Mouse (Mus musculus) MEL (cell line): ENCODE measurements around the gene Rnf223. TPM values are rescaled to one million over a fixed set of nuclear protein-coding genes. Genes with fewer than 3 reads are reported as not detected.

ENCODE experiments used
- DNase-seq: peaks from one replicate; pipeline ENCODE4 v3.0.0; 2011; ENCODE audit warnings: low read depth, low spot score
- H3K27ac ChIP-seq: 2 replicates; pipeline ENCODE4 v1.5.1; 2012; ENCODE audit warnings: low read depth, mild to moderate bottlenecking, control low read depth, low read length, moderate library complexity; ENCODE audit not compliant: control insufficient read depth
- H3K27me3 ChIP-seq, 2 experiments: fragments of 150-350 bp in 1 of 2; sonication (generic) in 1 of 2; 2 replicates each; pipeline ENCODE4 v1.6.1; 2012; ENCODE audit warnings: low read length in 2 of 2, mild to moderate bottlenecking in 2 of 2, improper control_type of control experiment in 1 of 2, moderate library complexity in 1 of 2; ENCODE audit not compliant: insufficient read depth in 2 of 2, control insufficient read depth in 1 of 2
- H3K36me3 ChIP-seq, 2 experiments: 2 replicates each; pipeline ENCODE4 v1.6.1; 2012 to 2014; ENCODE audit warnings: low read length in 2 of 2, improper control_type of control experiment in 1 of 2, inconsistent platforms in 1 of 2, mild to moderate bottlenecking in 1 of 2; ENCODE audit not compliant: insufficient read depth in 2 of 2, control insufficient read depth in 1 of 2
- H3K4me1 ChIP-seq, 2 experiments: fragments of 150-350 bp in 1 of 2; sonication (generic) in 1 of 2; 2 replicates each; pipeline ENCODE4 v1.6.1; 2012; ENCODE audit warnings: low read length in 2 of 2, improper control_type of control experiment in 1 of 2, mild to moderate bottlenecking in 1 of 2; ENCODE audit not compliant: insufficient read depth in 2 of 2, control insufficient read depth in 1 of 2
- H3K4me3 ChIP-seq, 2 experiments: fragments of 150-350 bp in 1 of 2; sonication (generic) in 1 of 2; 2 replicates each; pipeline ENCODE4 v1.5.1; 2012; ENCODE audit warnings: low read depth in 2 of 2, low read length in 2 of 2, mild to moderate bottlenecking in 2 of 2, moderate library complexity in 2 of 2, control low read depth in 1 of 2, improper control_type of control experiment in 1 of 2; ENCODE audit not compliant: control insufficient read depth in 1 of 2, insufficient read depth in 1 of 2
- H3K79me2 ChIP-seq: 2 replicates; pipeline ENCODE4 v1.6.1; 2012; ENCODE audit warnings: mild to moderate bottlenecking, low read length, moderate library complexity; ENCODE audit not compliant: control insufficient read depth, poor library complexity, insufficient read depth
- H3K9ac ChIP-seq: 2 replicates; pipeline ENCODE4 v1.6.1; 2012; ENCODE audit warnings: low read depth, mild to moderate bottlenecking, control low read depth, low read length, moderate library complexity; ENCODE audit not compliant: control insufficient read depth, poor library complexity, severe bottlenecking
- H3K9me3 ChIP-seq: fragments of 150-350 bp; sonication (generic); replicated peaks from 2 replicates; pipeline ENCODE4 v1.6.1; 2012; ENCODE audit warnings: mild to moderate bottlenecking, low read length, improper control_type of control experiment, moderate library complexity; ENCODE audit not compliant: insufficient read depth
- CHD1 ChIP-seq: IDR thresholded peaks from 2 replicates; pipeline ENCODE4 v1.6.1; 2012; ENCODE audit warnings: low read depth, mild to moderate bottlenecking, inconsistent platforms, low read length, improper control_type of control experiment
- CHD2 ChIP-seq: IDR thresholded peaks from 2 replicates; pipeline ENCODE4 v1.6.1; 2011; ENCODE audit warnings: low read length, improper control_type of control experiment
- CTCF ChIP-seq, 3 experiments: IDR thresholded peaks in 2 of 3; conservative IDR thresholded peaks in 1 of 3; 2 replicates each; pipeline ENCODE4 v1.5.1; 2011 to 2012; ENCODE audit warnings: low read length in 3 of 3, low read depth in 2 of 3, mild to moderate bottlenecking in 2 of 3, improper control_type of control experiment in 1 of 3, inconsistent platforms in 1 of 3, mixed read lengths in 1 of 3, moderate library complexity in 1 of 3; ENCODE audit not compliant: control insufficient read depth in 1 of 3, insufficient read depth in 1 of 3, poor library complexity in 1 of 3, severe bottlenecking in 1 of 3
- E2F4 ChIP-seq: IDR thresholded peaks from 2 replicates; pipeline ENCODE4 v1.6.1; 2011; ENCODE audit warnings: low read depth, low read length, improper control_type of control experiment, borderline replicate concordance
- ETS1 ChIP-seq: IDR thresholded peaks from 2 replicates; pipeline ENCODE4 v1.6.1; 2012; ENCODE audit warnings: low read depth, mild to moderate bottlenecking, inconsistent platforms, low read length, improper control_type of control experiment, moderate library complexity
- GABPA ChIP-seq: IDR thresholded peaks from 2 replicates; pipeline ENCODE4 v1.6.1; 2012; ENCODE audit warnings: low read depth, mild to moderate bottlenecking, inconsistent platforms, low read length, improper control_type of control experiment, moderate library complexity
- GATA1 ChIP-seq: IDR thresholded peaks from 2 replicates; pipeline ENCODE4 v1.6.1; 2011; ENCODE audit warnings: low read depth, low read length, improper control_type of control experiment
- HCFC1 ChIP-seq: IDR thresholded peaks from 2 replicates; pipeline ENCODE4 v1.6.1; 2012; ENCODE audit warnings: low read depth, mild to moderate bottlenecking, inconsistent platforms, low read length, improper control_type of control experiment, moderate library complexity
- KAT2A ChIP-seq: conservative IDR thresholded peaks from 2 replicates; pipeline ENCODE4 v1.6.1; 2012; ENCODE audit warnings: low read depth, low read length, improper control_type of control experiment, inconsistent platforms
- MAFK ChIP-seq: IDR thresholded peaks from 2 replicates; pipeline ENCODE4 v1.6.1; 2011; ENCODE audit warnings: low read depth, mild to moderate bottlenecking, low read length, improper control_type of control experiment, borderline replicate concordance
- MAZ ChIP-seq: IDR thresholded peaks from 2 replicates; pipeline ENCODE4 v1.6.1; 2012; ENCODE audit warnings: low read depth, mild to moderate bottlenecking, inconsistent platforms, low read length, improper control_type of control experiment
- MEF2A ChIP-seq: IDR thresholded peaks from 2 replicates; pipeline ENCODE4 v1.6.1; 2014; ENCODE audit warnings: low read depth, mild to moderate bottlenecking, inconsistent platforms, low read length, improper control_type of control experiment; ENCODE audit not compliant: poor library complexity, insufficient replicate concordance, severe bottlenecking; ENCODE audit errors: extremely low read depth
- MXI1 ChIP-seq: IDR thresholded peaks from 2 replicates; pipeline ENCODE4 v1.6.1; 2011; ENCODE audit warnings: mild to moderate bottlenecking, low read depth, low read length, improper control_type of control experiment
- MYB ChIP-seq: IDR thresholded peaks from 2 replicates; pipeline ENCODE4 v1.6.1; 2011; ENCODE audit warnings: mild to moderate bottlenecking, low read depth, low read length, improper control_type of control experiment
- MYC ChIP-seq: IDR thresholded peaks from 2 replicates; pipeline ENCODE4 v1.6.1; 2011; ENCODE audit warnings: low read depth, mild to moderate bottlenecking, low read length, improper control_type of control experiment, moderate library complexity
- POLR2A ChIP-seq, 2 experiments: IDR thresholded peaks; 2 replicates each; pipeline ENCODE4 v1.6.1; 2011 to 2012; ENCODE audit warnings: low read length in 2 of 2, mild to moderate bottlenecking in 2 of 2, control low read depth in 1 of 2, improper control_type of control experiment in 1 of 2, low read depth in 1 of 2, moderate library complexity in 1 of 2; ENCODE audit not compliant: control insufficient read depth in 1 of 2, insufficient read depth in 1 of 2, poor library complexity in 1 of 2
- RAD21 ChIP-seq: IDR thresholded peaks from 2 replicates; pipeline ENCODE4 v1.6.1; 2011; ENCODE audit warnings: mild to moderate bottlenecking, low read depth, low read length, improper control_type of control experiment
- SIN3A ChIP-seq: IDR thresholded peaks from 2 replicates; pipeline ENCODE4 v1.6.1; 2012; ENCODE audit warnings: low read length, improper control_type of control experiment, inconsistent platforms
- TAL1 ChIP-seq: IDR thresholded peaks from 2 replicates; pipeline ENCODE4 v1.6.1; 2012; ENCODE audit warnings: mild to moderate bottlenecking, inconsistent platforms, low read length, moderate library complexity, mixed read lengths
- UBTF ChIP-seq: IDR thresholded peaks from 2 replicates; pipeline ENCODE4 v1.6.1; 2012; ENCODE audit warnings: low read depth, mild to moderate bottlenecking, inconsistent platforms, low read length, improper control_type of control experiment, moderate library complexity, borderline replicate concordance; ENCODE audit not compliant: insufficient read depth
- ZC3H11A ChIP-seq: IDR thresholded peaks from 2 replicates; pipeline ENCODE4 v1.6.1; 2012; ENCODE audit warnings: low read depth, mild to moderate bottlenecking, inconsistent platforms, low read length, improper control_type of control experiment
- ZNF384 ChIP-seq: IDR thresholded peaks from 2 replicates; pipeline ENCODE4 v1.6.1; 2012; ENCODE audit warnings: low read depth, mild to moderate bottlenecking, inconsistent platforms, low read length, improper control_type of control experiment
- polyA plus RNA-seq, 2 experiments: library from polyadenylated mRNA; stranded (reverse) in 1 of 2; unstranded in 1 of 2; fragments of >175 nt in 1 of 2; fragments of >200 nt in 1 of 2; gene quantifications; 2 replicates each; pipeline versions ENCODE4 v1.2.1 to v1.2.4; 2012; ENCODE audit warnings: low replicate concordance in 2 of 2, low read depth in 1 of 2; ENCODE audit not compliant: insufficient read length in 2 of 2, insufficient read depth in 1 of 2, missing spikeins in 1 of 2
- total RNA-seq: library from RNA; depleted of rRNA; stranded (reverse); fragments of 300-350 nt; gene quantifications from 2 replicates; pipeline ENCODE4 v1.2.3, GENCODE M21; 2012

The Rnf223 gene
- total and polyA plus RNA-seq, 3 experiments: 0.65 to 2.5 TPM; not detected in 1

DNA sequence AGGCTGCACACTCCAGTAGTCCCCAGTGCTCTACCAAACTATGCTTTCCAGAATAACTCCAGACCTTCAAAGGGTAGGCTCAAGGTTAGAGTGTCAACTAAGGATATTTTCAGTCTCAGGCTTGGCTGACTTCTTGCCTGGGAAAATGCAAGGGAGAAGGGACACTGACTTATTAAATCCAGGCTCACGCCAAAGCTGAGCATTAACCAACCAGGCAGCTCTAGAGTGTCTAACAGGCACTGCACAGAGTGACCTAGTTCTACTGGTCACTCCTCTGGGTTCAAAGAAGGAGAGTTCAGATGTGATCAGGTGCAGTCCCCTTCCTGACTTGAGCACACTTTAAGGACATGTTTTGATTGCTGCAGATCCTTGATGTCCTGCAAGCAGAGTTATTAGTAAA, 37.5 kb upstream of the Rnf223 start:
- no peak overlapping the region for H3K4me3 ChIP-seq
- H3K9me3 ChIP-seq: no peaks in the 10 kb centered on the region
- no peak for TF ChIP-seq CTCF (IDR thresholded peaks at IDR 0.05 in 2 of 3, conservative IDR thresholded peaks at IDR 0.05 in 1 of 3; ENCODE audit: control insufficient read depth in 1 of 3, insufficient read depth in 1 of 3, low read depth in 2 of 3, low read length in 3 of 3, poor library complexity in 1 of 3, severe bottlenecking in 1 of 3)
- TF ChIP-seq TAL1: no peak
- TF ChIP-seq MEF2A: no peak
- no peak for TF ChIP-seq SIN3A
- TF ChIP-seq ETS1: no peak
- TF ChIP-seq E2F4: no peak
- TF ChIP-seq CHD1: no peak
- TF ChIP-seq, all 39 proteins: peak for 0
- Histone ChIP-seq H3K79me2 (no peaks in the 10 kb centered on the region), H3K36me3 (peaks cover 0 to under 1% of the 10 kb centered on the region in 2 experiments; a peak in 1 of 4 replicates), H3K27me3 (peaks cover 0 to 1% of the 10 kb centered on the region in 2 experiments; a peak in 1 of 4 replicates), H3K4me1 (peaks cover 0 to under 1% of the 10 kb centered on the region in 2 experiments; a peak in 1 of 4 replicates), H3K9ac (no peak overlapping the region), H3K27ac (no peak overlapping the region)
- DNase-seq: no peak

DNA sequence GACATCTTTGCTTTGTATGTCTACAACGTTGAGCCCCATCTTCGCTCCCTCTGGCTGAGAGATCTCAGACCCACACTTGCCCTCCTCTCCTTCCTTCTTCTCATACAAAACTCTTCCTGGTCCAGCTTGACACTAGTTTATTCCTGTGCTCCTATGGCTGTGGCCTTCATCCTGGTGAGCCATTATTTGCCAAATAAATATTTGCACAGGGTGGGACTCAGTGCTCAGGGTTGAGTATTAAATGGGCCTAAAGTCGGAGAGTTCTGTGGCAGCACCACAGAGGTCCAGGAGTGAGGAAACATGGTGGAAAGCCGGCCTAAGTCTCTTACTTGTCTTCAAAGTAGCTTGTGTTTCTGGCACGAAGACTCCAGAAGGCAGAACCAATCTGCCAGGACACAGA, 36.6 kb upstream of the Rnf223 start:
- Histone ChIP-seq H3K4me3 (no peak overlapping the region), H3K27me3 (peaks cover 0 to 3% of the 10 kb centered on the region in 2 experiments; a peak in 2 of 4 replicates), H3K4me1 (no peaks in the 10 kb centered on the region), H3K9me3 (no peaks in the 10 kb centered on the region), H3K9ac (no peak overlapping the region), H3K79me2 (no peaks in the 10 kb centered on the region), H3K36me3 (no peaks in the 10 kb centered on the region), H3K27ac (no peak overlapping the region)
- no peak for TF ChIP-seq SIN3A
- TF ChIP-seq UBTF: no peak
- TF ChIP-seq GABPA: no peak
- TF ChIP-seq MXI1: no peak
- no peak for TF ChIP-seq MYC
- no peak for TF ChIP-seq MAFK
- no peak for TF ChIP-seq MYB
- no peak for TF ChIP-seq GATA1
- TF ChIP-seq HCFC1: no peak
- no peak for TF ChIP-seq ZNF384
- no peak for TF ChIP-seq KAT2A
- TF ChIP-seq CTCF (IDR thresholded peaks at IDR 0.05 in 2 of 3, conservative IDR thresholded peaks at IDR 0.05 in 1 of 3; ENCODE audit: control insufficient read depth in 1 of 3, insufficient read depth in 1 of 3, low read depth in 2 of 3, low read length in 3 of 3, poor library complexity in 1 of 3, severe bottlenecking in 1 of 3): no peak
- no peak for TF ChIP-seq RAD21
- TF ChIP-seq MAZ: no peak
- no peak for TF ChIP-seq TAL1
- no peak for TF ChIP-seq POLR2A (IDR thresholded peaks at IDR 0.05; ENCODE audit: control insufficient read depth in 1 of 2, insufficient read depth in 1 of 2, low read depth in 1 of 2, low read length in 2 of 2, poor library complexity in 1 of 2)
- no peak for TF ChIP-seq ZC3H11A
- no peak for TF ChIP-seq CHD2
- no peak for TF ChIP-seq E2F4
- DNase-seq: no peak
